Mouse (Mus musculus): ENCODE measurements around the gene Aunip.

The Aunip gene

GRCm38 (mm10) chr4:134515614-134516013 lies 4.8 kb downstream of the Aunip start:
- no peak for DNase-seq (ENCODE audit: low spot score)

- DNase-seq (ENCODE audit: low spot score), result no peak
These were observed 6.2 kb downstream of the Aunip start for GRCm38 (mm10) chr4:134516981-134517380.

- DNase-seq (ENCODE audit: low spot score), result no peak
These were observed 6.9 kb downstream of the Aunip start for GRCm38 (mm10) chr4:134517719-134518118.

DNA sequence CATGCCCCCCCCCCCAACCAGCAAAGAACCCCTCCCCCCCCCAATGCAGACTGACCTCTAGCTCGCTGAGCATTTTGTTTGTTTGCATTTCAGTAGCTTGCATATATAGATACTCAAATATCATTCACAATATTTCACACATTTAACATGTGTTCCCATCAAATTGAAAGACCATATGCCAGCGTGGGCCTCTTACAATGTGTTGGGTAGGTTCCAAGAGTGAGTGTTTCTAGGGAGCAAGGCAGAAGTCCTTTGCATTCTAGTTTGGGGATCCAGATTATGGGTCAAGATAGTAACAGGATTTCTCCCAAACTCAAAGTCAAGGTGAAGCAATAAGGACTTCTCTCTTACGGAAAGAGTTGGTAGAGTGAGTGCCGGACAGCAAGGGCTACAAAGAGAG lies 7.7 kb downstream of the Aunip start:
- DNase-seq (ENCODE audit: low spot score), result no peak

DNA sequence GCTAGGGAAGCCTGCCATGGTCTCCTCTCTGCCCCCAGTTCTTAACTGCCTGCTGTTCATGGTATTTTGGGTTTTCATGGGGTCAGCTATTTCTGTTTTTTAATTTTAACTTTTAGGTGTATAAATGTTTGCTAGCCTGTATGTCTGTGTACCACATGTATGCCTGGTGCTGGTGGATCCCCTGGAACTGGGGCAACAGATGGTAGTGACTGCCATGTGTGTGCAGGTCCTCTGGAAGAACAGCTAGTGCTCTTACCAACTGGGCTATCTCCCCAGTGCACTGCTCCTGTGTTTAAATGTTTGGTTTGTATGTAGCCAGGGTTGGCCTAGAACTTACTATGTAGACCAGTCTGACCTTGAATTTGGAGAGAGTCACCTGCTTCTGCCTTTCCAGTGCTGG lies 8.5 kb downstream of the Aunip start:
- no peak for DNase-seq (ENCODE audit: low spot score)

DNA sequence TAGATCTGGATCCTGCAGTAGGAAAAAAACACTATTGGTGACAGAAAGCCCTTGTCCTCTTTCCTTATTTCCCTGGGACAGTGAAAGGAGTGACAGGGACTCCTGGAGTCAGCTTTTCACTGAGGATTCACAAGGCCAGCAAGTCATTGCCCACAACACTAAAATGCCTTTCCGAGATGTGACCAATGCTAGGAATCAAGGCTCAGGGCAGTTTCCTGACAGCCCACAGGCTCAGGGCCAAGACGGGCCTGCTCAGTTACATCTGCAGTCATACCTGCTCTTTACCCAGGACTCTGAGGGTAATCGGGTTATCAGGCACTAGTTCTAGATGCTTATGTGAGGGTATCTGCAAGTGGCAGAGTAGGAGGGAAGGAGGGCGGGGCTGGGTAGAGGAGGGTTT lies 12.6 kb downstream of the Aunip start:
- DNase-seq (ENCODE audit: low spot score), result no peak

GRCm38 (mm10) chr4:134525806-134526205 lies 15.0 kb downstream of the Aunip start:
- DNase-seq (ENCODE audit: low spot score), result no peak

GRCm38 (mm10) chr4:134526220-134526619 lies 15.4 kb downstream of the Aunip start:
- DNase-seq (ENCODE audit: low spot score), result no peak

DNA sequence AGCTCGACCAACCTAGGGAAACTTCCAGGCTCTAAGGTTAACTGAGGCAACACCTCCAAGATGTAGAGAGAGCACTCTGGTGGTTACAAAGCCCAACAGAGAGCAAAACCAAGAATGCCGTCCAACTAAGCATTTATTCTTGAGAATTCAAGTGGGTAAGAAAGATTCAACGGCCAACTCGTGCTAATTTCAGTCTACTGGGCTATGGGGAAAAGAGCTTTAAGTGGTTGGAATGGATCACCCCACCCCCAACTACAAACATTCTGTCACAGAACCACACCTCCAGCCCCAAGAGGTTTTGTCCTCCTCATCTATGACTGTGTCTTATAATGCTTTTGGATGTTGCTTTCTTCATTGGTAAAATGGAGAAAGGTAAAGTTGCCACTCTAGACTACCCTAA lies 22.1 kb downstream of the Aunip start:
- DNase-seq (ENCODE audit: low spot score), result no peak

DNA sequence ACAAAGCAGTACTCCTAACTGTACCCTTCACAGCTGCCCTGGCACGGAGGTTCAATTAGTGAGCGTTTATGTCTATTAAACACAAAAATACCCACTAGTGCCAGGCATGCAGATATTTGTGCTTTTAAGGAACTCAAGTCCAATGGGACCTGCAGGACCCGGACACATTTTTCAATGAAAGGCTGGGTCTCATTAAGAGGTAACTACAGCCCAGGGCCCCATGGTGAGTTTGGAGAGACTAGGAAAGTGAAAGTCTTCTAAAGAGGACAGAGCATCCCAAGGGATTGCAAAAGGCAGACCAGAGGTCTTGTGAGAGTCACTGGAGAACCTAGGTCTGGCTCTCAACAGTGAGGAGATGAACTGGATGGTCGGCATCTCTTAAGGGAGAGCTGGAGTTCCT lies 22.6 kb downstream of the Aunip start:
- no peak for DNase-seq (ENCODE audit: low spot score)

DNA sequence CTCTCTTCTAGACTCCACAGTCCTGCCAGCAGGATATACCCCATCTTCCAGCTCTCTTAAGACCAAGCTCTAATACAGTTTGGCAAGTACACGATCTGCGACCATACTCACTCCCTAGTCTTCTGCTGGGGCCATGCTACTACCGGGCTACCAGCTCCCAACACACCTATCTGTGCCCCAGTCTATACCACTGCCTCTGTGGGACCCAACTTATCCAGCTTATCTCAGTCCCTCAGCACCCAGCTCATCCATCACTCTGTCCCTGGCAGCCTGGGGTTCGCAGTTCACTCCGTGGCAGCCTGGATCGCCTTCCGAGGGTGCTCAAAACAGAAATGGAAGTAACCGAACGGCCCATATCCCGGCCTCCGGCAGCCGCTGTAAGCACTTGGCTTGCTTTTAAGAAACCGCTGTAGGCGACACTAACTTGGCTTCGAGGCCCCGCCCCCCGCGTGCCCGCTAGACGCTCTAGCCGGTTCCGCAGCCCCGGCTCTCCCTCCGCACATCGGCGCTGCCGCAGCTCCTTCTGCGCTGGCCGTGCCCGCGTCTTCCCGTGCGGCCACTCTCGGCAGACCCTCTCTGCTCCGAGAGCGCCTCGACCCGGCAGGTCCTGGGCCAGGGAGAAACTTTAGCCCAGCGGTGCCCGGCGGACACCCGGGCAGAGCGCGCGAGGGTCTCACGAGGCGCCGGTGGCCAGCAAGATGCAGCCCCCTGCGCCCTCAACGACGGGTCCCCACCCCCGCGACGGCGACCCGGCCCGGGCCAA lies 23.5 kb downstream of the Aunip start:
- peak; percentile 80 for DNase-seq (ENCODE audit: low spot score)

GRCm38 (mm10) chr4:134534932-134535786 lies 24.4 kb downstream of the Aunip start, which contains the start of gene Mtfr1l:
Mtfr1l (minus strand) TSS chr4:134535387.
- peak; percentile 97 for DNase-seq (ENCODE audit: low spot score)

DNA sequence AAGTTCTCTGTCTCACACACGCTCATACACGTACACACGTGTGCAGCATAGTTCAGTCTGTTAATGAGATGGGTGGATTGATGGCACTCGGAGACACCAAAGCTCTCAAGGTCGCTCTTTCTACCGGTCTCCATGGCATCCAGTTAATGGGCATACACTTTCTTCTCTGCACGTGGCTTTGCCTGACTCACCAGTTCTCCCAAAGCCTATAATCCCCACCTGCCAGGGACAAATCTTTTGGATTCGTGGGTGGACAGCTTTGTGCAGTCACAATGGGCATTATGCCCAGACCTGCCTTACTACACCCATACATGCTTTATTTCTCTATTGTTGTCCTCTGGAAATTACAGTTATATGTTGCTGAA lies 25.0 kb downstream of the Aunip start:
- DNase-seq (ENCODE audit: low spot score), result no peak

DNA sequence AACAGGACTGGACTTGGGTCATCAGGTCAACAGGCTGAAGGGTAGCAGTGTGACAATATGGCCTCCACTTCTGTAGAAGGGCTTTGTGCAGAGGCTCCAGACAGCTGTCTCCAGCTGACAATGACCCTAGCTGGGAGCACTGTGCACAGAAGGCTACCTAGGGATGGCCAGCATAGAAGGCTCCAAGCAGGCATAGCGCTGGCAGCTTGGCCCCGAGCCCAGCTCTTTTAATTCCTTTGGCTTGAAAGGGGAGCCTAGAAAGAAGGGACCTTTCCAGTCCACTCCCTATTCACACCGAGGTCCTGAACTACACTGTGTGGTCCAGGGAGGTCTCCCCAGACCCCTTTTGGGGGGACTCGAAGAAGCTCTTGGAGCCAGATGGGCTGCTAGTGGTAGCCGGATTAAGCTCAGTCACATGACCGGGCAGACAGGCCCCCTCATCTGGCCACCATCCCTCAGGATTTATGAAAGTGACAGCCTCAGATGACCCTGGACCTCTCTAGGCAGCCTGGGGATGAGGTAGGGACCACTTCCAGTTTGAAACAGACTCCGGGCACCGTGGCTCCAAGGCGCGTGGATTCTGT lies 28.3 kb downstream of the Aunip start:
- no peak for DNase-seq (ENCODE audit: low spot score)

DNA sequence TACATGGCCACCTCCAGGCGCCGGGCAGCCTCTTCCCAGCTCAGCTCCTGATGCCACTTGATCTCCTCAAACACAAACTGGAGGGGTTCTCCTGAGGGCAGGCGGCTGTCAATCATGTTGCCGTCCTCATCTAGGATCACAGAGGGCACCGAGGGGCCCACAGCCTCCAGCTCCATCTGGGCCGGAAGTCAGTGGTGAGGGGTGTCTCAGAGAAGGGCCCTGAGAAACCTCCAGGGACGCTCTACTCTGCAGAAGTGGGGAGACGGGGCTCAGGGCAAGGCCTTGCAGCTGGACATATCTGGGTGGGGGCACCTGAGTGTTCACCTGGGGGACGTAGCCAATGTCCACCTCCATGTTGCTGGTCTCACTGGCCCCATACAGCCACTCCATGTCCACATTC lies 31.9 kb downstream of the Aunip start:
- DNase-seq (ENCODE audit: low spot score), result no peak

- DNase-seq (ENCODE audit: low spot score), result peak; percentile 85
These were observed 32.5 kb downstream of the Aunip start for GRCm38 (mm10) chr4:134543261-134543660.

- no peak for DNase-seq (ENCODE audit: low spot score)
These were observed 36.3 kb downstream of the Aunip start for GRCm38 (mm10) chr4:134546814-134547705.

DNA sequence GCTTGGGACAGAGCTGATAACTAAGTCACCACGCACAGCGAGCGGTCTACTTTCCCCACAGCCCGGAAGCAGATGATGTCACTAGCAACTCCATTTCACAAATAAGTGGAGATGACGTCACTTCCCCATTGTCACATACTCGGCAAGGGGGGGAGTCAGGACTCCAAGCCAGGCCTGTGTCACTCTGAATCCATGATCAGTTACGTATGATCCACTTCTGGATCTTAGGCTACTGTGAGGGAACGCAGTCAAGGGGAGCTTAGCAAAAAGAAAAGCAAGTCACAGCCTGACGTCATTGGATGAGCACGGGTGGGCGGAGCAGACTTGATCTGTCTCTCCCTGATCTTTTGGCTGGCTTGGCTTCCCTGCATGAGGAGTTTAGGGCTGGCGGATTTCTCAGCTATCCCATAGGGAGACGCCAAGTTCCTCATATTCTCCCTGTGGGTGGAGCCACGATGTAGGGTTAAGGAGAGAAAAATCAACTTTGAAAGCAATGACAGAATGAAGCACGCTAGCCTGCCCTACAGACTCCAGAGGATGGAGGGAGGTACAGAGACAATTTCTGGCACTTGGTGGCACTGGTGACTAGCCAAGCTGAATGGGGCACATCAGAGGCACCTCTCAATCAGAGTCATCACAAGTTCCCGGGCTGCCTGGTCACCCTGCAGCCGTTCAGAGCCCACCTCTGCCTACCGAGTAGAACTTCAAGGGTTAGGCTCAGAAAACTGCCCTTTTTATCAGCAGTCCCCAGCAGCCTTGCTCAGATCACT lies 37.6 kb downstream of the Aunip start:
- no peak for DNase-seq (ENCODE audit: low spot score)

DNA sequence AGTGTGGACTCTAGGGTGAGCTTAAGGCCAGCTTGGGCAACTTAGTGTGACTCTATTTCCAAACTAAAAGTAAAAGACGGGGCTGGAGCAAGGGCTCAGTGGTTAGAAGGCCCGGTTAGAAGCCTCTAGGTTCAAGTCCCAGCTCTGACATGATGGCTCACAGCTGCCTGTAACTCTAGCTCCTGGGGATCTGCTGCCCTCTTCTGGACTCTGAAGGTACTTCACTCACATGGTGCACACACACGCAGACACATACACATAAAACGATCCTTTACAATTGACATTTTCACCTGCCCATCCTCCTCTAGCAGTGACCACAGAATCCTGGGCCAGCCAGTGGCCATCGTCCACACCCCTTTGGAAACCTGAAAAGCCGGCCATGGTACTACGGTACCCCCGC lies 39.1 kb downstream of the Aunip start:
- DNase-seq (ENCODE audit: low spot score), result no peak

DNA sequence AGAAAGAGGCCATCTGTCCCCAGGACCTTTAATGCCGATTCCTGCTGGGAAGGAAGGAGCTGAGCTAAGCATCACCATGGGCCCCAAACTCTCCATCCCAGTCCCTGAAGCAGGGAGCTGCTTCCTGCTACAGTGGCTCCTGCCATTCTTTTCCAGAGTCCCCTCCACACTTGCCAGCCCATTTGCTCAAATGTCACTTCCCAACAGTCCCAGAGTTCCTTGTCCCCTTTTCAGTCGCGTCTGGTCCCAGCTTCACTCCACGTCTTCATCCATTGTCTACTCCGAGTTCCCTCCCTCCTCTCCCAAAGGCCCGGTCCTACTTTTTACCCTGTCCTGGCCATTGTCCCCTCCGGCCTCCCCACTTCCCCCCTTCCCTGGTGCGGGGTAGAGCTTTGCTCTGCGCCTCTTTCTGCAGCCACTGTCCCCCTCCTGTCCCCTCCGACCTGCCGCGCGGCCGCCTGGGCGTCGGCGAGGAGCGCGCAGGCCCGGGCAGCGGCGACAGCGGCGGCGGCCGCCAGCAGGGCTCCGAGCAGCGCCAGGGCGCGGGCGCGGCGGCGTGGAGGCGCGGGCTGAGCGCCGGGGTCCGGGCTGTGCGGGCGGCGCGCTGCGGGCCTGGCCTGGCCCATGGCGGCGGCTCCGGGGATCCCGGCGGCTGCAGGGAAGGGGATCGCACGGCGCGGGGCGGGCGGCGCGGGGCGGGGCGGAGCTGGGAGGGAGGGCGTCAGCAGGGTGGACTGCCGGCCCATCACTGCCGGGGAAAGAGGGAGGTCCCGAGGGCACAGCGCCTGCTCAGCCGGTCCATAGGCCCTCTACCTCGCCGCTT lies 40.9 kb downstream of the Aunip start, which contains the start of gene Selenon:
Gene Selenon (minus strand): TSS at position 673 of the 823 bp plus-strand sequence.
- peak; percentile 79 for DNase-seq (ENCODE audit: low spot score)
